Mouse (Mus musculus) liver, embryonic 12.5 days (tissue): ENCODE data around the gene Zfp281. TPM values are rescaled to one million over a fixed set of nuclear protein-coding genes. Genes with fewer than 3 reads are reported as not detected.

Experiments
- ATAC-seq: fragments of 200-750 bp; cut with Nextera tagmentation; 2 replicates; pipeline ENCODE4 v1.8.0; 2017; ENCODE audit warnings: moderate number of reproducible peaks, mild to moderate bottlenecking, moderate library complexity
- H3K27ac ChIP-seq: fragments of 300-500 bp; sonication (generic); 2 replicates; pipeline ENCODE4 v1.5.1; 2016; ENCODE audit warnings: mild to moderate bottlenecking
- H3K27me3 ChIP-seq: fragments of 300-500 bp; sonication (generic); replicated peaks from 2 replicates; pipeline ENCODE4 v1.6.1; 2016; ENCODE audit warnings: mild to moderate bottlenecking, moderate library complexity
- H3K36me3 ChIP-seq: fragments of 300-500 bp; sonication (generic); 2 replicates; pipeline ENCODE4 v1.6.1; 2016; ENCODE audit warnings: mild to moderate bottlenecking, moderate library complexity
- H3K4me1 ChIP-seq: fragments of 300-500 bp; sonication (generic); 2 replicates; pipeline ENCODE4 v1.6.1; 2016
- H3K4me2 ChIP-seq: fragments of 300-500 bp; sonication (generic); 2 replicates; pipeline ENCODE4 v1.6.1; 2016; ENCODE audit warnings: mild to moderate bottlenecking, moderate library complexity
- H3K4me3 ChIP-seq: fragments of 300-500 bp; sonication (generic); 2 replicates; pipeline ENCODE4 v1.5.1; 2016; ENCODE audit warnings: mild to moderate bottlenecking, moderate library complexity
- H3K9ac ChIP-seq: fragments of 300-500 bp; sonication (generic); 2 replicates; pipeline ENCODE4 v1.6.1; 2016; ENCODE audit warnings: mild to moderate bottlenecking, moderate library complexity
- H3K9me3 ChIP-seq: fragments of 300-500 bp; sonication (generic); replicated peaks from 2 replicates; pipeline ENCODE4 v1.6.1; 2016; ENCODE audit warnings: mild to moderate bottlenecking, moderate library complexity
- WGBS: fragments of 180-500 bp; shearing (Covaris S2); methylation state at CpG from one replicate; pipeline ENCODE4 v1.1.7; 2016; ENCODE audit not compliant: insufficient replicate concordance; 5-methylcytosine and 5-hydroxymethylcytosine counted together
- polyA plus RNA-seq: library from polyadenylated mRNA; unstranded; fragments of >200 nt; fragmentation: Nextera tagmentation; extraction: Ambion mirVana; gene quantifications from 2 replicates; pipeline ENCODE4 v1.2.1, GENCODE M21; 2016

Zfp281 gene
- polyA plus RNA-seq, 1 experiment from 2014 or later = 11.9 TPM

DNA sequence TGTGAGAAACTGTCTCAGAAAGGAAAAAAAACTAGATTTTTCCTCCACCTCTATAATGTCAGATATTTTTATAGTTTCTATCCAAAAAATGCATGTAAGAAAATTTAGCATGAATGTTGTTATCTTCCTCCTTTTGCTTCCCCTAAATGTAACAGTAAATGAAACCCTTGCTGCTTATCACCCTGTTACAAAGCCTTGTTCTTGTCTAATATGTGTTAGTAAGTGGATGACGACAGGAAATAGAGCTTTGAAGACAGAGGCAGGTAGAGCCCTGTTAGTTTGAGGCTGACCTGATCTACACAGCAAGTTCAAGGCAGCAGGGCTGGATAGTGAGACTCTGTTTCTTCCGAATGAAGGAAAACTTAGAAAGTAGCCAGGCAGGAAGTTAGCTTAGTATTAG, 14.5 kb downstream of the Zfp281 start:
- Histone ChIP-seq H3K36me3 (no peaks in the 10 kb centered on the region), H3K27me3 (no peaks in the 10 kb centered on the region), H3K27ac (no peak overlapping the region), H3K4me2 (no peak overlapping the region), H3K4me3 (no peak overlapping the region), H3K4me1 (peaks cover 22% of the 10 kb centered on the region), H3K9ac (no peak overlapping the region), H3K9me3 (no peaks in the 10 kb centered on the region)
- WGBS = 51% methylated on average over 2 of the region's 2 CpGs
- ATAC-seq = no peak

DNA sequence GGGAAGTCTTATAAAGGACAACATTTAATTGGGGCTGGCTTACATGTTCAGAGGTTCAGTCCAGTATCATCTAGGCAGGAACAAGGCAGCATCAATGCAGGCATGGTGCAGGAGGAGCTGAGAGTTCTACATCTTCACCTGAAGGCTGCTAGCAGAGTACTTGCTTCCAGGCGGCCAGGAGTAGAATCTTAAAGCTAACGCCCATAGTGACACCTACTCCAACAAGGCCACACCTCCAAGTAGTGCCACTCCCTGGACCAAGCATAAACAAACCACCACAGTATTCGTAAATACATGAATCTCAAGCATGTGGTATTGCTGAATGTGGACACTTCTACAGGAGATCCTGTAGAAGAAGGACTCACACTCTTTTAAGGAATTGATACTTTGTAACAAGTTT, 18.0 kb downstream of the Zfp281 start:
- Histone ChIP-seq H3K27ac (no peak overlapping the region), H3K36me3 (no peaks in the 10 kb centered on the region), H3K9me3 (no peaks in the 10 kb centered on the region), H3K27me3 (no peaks in the 10 kb centered on the region), H3K9ac (no peak overlapping the region), H3K4me2 (no peak overlapping the region), H3K4me1 (peaks cover 12% of the 10 kb centered on the region), H3K4me3 (no peak overlapping the region)
- WGBS = 61% methylated on average over 3 of the region's 3 CpGs
- no peak for ATAC-seq

DNA sequence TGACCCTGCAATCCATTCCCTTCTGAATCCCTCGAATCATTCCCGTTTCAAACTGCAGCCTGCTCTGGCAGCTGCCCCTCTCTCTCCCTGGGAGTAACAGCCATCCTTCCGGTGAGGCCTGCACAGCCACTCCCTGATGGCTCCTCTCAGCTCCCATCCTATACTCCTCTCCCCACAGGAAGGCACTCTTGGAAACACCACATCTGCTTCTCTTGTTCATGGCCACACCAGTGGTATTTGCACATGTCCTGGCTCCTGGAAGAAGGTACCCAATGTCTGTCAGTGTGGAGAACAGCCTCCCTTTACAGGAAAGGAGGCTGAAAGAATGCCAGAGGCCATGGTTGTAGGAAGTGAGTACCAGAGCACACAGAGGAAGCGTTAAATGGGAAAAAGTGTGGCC, 19.8 kb downstream of the Zfp281 start:
- no peaks in the 10 kb centered on the region for H3K27me3 ChIP-seq
- H3K9ac ChIP-seq = no peak overlapping the region
- H3K27ac ChIP-seq = no peak overlapping the region
- 45% methylated on average over 4 of the region's 4 CpGs for WGBS
- H3K36me3 ChIP-seq = no peaks in the 10 kb centered on the region
- no peak for ATAC-seq
- H3K9me3 ChIP-seq = no peaks in the 10 kb centered on the region
- H3K4me2 ChIP-seq = no peak overlapping the region
- H3K4me1 ChIP-seq = peaks cover 4% of the 10 kb centered on the region; the same call in 1 of the 2 replicates
- no peak overlapping the region for H3K4me3 ChIP-seq

DNA sequence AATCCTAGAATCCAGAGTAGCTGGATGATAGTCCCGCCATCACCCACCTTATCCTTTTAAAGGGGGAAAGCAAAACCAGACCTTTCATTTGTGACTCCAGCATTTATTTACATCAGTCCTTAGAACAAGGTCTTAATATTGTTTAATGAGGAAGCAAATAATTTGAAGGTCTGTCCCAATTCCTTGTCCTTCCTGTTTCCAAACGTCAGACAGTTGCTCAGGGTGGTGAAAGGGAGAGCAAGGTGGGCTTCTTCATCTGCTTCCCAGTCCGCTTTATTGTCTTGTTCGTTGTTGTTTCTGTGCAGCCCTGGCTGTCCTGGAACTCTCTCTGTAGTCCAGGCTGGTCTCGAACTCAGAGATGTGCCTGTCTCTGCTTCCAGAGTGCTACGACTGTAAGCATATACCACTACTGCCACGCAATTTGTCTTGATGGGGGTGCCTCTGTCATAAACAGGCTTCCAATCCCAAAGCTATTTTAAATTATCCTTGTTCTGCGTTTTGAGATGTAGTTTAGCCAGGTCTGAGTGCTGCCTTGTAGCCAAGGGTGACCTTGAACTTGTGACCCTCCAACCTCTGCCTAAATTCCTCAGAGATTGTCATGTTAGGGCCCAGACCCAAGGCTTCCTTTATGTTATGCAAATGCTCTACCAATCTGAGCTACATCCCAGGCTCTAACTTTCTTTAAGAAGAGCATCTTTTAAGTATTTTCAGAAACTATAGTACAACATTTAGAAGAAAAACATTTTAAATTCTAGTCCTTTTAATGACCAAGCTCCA, 21.3 kb downstream of the Zfp281 start:
- no peak overlapping the region for H3K9ac ChIP-seq
- no peak overlapping the region for H3K27ac ChIP-seq
- no peak overlapping the region for H3K4me3 ChIP-seq
- no peaks in the 10 kb centered on the region for H3K9me3 ChIP-seq
- H3K36me3 ChIP-seq = no peaks in the 10 kb centered on the region
- no peak overlapping the region for H3K4me2 ChIP-seq
- H3K27me3 ChIP-seq = no peaks in the 10 kb centered on the region
- H3K4me1 ChIP-seq = 0 out of 2 replicates have a peak, but pooled peaks cover 3% of the 10 kb centered on the region
- no peak for ATAC-seq
- WGBS = 73% methylated on average over 8 of the region's 8 CpGs

DNA sequence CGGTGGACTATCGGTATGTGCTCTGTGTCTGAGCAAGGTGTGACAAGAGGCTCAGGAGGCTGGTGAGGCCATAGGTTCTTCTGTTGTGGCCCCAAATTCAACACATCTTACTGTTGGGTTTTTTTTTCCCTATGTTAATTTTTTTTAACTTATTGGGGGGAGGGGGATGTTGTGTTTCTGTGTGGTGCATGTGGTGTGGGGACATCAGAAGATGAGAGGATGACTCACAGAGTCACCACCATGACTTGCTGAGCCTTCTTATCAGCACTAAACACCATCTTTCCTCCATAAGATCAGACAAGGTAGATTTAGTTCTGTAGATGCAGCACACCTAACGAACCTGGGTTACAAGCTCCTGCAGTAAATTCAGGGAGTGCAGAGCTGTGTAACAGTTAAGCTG, 27.4 kb downstream of the Zfp281 start:
- WGBS = 77% methylated on average over 3 of the region's 3 CpGs

DNA sequence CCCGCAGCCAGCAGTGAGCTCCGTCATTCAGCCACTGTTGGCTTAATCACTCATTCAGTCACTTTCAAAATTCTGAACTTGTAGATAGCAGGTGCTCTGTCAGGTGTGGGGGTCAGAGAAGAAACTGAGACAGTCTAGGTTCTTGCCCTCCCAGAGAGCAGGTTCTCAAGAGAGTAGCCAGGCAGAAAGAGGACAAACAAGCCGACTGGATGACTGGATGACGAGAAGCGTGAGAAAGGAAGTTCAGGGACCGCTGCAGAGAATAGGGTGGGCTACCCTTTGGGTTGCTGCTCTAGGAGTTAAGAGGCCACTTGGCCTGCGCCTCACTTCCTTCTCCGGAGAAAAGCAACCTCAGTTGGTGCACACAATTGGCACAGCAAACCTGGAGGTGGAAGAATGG, 28.8 kb downstream of the Zfp281 start:
- H3K9ac ChIP-seq = no peak overlapping the region

More for the DNA sequence above, 27.4 kb downstream of the Zfp281 start:
- Histone ChIP-seq H3K4me2 (no peak overlapping the region), H3K4me3 (no peak overlapping the region), H3K9ac (no peak overlapping the region), H3K36me3 (no peaks in the 10 kb centered on the region), H3K27ac (no peak overlapping the region), H3K9me3 (no peaks in the 10 kb centered on the region), H3K27me3 (no peaks in the 10 kb centered on the region), H3K4me1 (no peaks in the 10 kb centered on the region)
- ATAC-seq = no peak

DNA sequence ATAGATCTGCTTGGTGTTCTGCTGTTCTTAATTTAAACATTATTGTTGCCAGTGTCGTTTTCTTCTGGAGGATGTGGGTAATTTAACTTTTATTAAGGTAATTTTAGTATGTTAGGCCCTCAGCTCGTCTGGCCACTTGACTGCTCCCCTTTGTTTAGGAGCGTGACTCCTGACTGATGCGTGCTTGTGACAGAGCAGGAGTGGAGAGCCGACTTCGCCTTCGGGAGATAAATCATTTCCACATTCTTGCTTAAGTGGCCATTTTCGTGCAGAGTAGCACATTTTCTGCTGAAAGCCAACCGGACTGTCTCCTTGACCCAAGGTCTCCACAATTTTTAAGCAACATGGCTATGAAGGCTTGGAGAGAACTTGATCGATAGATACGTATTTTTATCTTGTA, 29.7 kb downstream of the Zfp281 start:
- Histone ChIP-seq H3K27ac (no peak overlapping the region), H3K9me3 (no peaks in the 10 kb centered on the region), H3K9ac (no peak overlapping the region), H3K4me3 (no peak overlapping the region), H3K27me3 (no peaks in the 10 kb centered on the region), H3K4me1 (peaks cover 1% of the 10 kb centered on the region; the same call in 1 of the 2 replicates), H3K36me3 (no peaks in the 10 kb centered on the region), H3K4me2 (no peak overlapping the region)
- WGBS = 71% methylated on average over 11 of the region's 11 CpGs
- no peak for ATAC-seq

More for the DNA sequence above, 28.8 kb downstream of the Zfp281 start:
- no peaks in the 10 kb centered on the region for H3K4me1 ChIP-seq
- H3K27me3 ChIP-seq = no peaks in the 10 kb centered on the region
- no peaks in the 10 kb centered on the region for H3K9me3 ChIP-seq
- H3K4me3 ChIP-seq = no peak overlapping the region
- 67% methylated on average over 8 of the region's 8 CpGs for WGBS
- no peaks in the 10 kb centered on the region for H3K36me3 ChIP-seq
- ATAC-seq = no peak
- no peak overlapping the region for H3K27ac ChIP-seq
- H3K4me2 ChIP-seq = no peak overlapping the region

DNA sequence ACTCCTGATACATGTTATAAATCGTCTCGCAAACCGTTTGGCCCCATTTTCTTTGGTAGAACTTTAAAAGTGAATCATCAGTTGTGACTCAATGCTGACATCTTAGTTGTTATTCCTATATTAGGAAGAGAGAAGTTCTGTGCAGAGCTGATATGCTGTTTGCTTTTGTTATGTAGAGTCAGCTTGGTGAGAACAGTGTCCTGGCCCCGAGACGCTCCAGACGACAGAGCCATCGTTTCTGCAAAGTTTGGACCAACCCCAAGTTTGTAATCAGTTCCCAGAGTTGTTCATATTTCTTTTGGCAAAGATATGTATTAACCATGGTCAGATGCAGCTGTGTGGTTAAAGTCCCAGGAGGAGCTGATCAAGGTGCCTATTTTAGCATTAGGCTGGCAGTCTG, 31.9 kb downstream of the Zfp281 start:
- H3K36me3 ChIP-seq = no peaks in the 10 kb centered on the region
- no peak overlapping the region for H3K27ac ChIP-seq
- no peak overlapping the region for H3K4me2 ChIP-seq
- no peak overlapping the region for H3K4me3 ChIP-seq
- no peaks in the 10 kb centered on the region for H3K27me3 ChIP-seq
- H3K9ac ChIP-seq = no peak overlapping the region
- no peak for ATAC-seq
- 74% methylated on average over 7 of the region's 7 CpGs for WGBS
- peaks cover 8% of the 10 kb centered on the region; the same call in 1 of the 2 replicates for H3K4me1 ChIP-seq
- no peaks in the 10 kb centered on the region for H3K9me3 ChIP-seq

DNA sequence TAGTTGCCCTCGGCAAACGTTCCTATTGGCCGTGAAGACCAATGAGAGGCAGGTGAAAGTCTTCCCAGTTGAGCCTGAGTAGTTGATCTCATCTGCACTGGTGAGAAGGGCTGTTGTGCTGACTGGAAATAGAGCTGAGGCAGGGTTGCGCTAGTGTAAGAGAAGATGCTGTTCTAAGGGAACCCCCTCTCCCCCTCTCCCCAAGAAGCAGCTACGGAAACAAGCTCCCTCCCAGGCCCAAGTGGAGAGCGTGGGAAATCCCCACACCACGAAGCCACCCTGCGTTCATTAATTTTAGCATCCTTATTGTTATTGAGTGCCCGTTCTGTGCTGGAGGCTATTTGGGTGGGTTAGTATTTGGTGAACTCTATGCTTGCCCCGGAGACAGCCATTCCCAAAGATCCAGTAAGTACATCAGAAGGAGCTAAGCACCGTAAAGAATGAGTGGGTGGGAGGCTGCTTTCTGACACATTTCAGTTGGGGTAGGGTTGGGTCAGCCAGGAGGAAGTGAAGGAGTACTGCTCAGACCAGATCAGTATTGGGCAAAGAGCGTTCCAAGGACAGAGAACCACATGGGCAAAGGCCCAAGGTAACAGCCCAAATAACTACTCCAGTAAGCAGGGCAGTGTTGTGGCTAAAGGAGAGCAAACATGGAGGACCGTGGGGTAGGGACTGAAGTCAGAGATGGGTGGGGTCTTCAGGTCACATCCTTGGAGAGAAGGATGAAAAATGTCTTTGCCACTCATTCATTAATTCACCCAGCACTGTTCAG, 33.9 kb downstream of the Zfp281 start:
- 79% methylated on average over 13 of the region's 13 CpGs for WGBS
- no peak overlapping the region for H3K4me3 ChIP-seq
- H3K9me3 ChIP-seq = no peaks in the 10 kb centered on the region
- no peaks in the 10 kb centered on the region for H3K36me3 ChIP-seq
- no peaks in the 10 kb centered on the region for H3K27me3 ChIP-seq
- no peak for ATAC-seq
- no peak overlapping the region for H3K9ac ChIP-seq
- peaks cover 8% of the 10 kb centered on the region; the same call in 1 of the 2 replicates for H3K4me1 ChIP-seq
- no peak overlapping the region for H3K4me2 ChIP-seq
- no peak overlapping the region for H3K27ac ChIP-seq

DNA sequence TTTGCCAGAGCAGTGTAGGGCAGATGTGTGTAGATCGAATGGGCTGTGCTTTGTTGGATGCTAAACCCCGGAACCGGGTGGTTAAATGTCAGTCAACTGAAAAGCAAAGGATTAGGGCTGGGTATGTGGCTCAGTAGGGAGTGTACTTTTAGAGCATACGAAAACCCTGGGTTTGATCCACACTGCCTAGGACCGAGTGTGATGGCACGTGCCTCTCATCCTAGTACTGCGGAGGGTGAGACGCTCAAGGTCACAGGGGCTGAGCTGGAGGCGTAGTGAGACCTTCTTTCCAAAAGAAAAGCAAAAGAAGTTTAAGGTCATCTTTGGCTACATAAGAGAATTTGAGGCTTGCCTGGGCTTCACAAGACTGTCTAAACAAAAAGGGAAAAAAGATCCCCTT, 34.6 kb downstream of the Zfp281 start:
- Histone ChIP-seq H3K4me2 (no peak overlapping the region), H3K9me3 (no peaks in the 10 kb centered on the region), H3K4me1 (peaks cover 8% of the 10 kb centered on the region; the same call in 1 of the 2 replicates), H3K36me3 (no peaks in the 10 kb centered on the region), H3K27ac (no peak overlapping the region), H3K27me3 (no peaks in the 10 kb centered on the region), H3K9ac (no peak overlapping the region), H3K4me3 (no peak overlapping the region)
- 80% methylated on average over 9 of the region's 9 CpGs for WGBS
- no peak; the same call in 1 of the 2 replicates for ATAC-seq

DNA sequence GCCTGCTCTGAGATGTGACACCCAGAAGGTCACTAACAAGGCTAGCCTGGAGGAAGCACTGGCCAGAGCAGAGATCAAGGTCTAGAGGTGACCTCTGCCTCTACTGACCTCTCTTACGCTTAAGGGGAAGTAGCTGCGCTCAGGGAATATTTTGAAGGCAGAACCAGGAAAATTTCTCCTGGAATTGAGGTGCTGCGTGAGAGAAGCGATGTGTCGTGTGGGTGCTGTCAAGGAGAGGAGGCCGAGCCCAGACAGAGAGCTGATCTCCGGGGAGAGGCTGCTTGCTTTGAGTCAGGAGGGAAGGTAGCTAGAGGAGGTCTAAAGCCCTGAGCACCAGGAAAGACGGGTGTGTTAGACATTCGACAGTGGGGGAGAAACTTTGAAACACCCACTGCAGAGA, 35.2 kb downstream of the Zfp281 start:
- no peaks in the 10 kb centered on the region for H3K36me3 ChIP-seq
- no peaks in the 10 kb centered on the region for H3K9me3 ChIP-seq
- H3K9ac ChIP-seq = no peak overlapping the region
- no peak overlapping the region for H3K4me2 ChIP-seq
- WGBS = 65% methylated on average over 9 of the region's 9 CpGs
- H3K27me3 ChIP-seq = no peaks in the 10 kb centered on the region
- H3K4me3 ChIP-seq = no peak overlapping the region
- no peak for ATAC-seq
- H3K4me1 ChIP-seq = peaks cover 8% of the 10 kb centered on the region; the same call in 1 of the 2 replicates
- H3K27ac ChIP-seq = no peak overlapping the region

DNA sequence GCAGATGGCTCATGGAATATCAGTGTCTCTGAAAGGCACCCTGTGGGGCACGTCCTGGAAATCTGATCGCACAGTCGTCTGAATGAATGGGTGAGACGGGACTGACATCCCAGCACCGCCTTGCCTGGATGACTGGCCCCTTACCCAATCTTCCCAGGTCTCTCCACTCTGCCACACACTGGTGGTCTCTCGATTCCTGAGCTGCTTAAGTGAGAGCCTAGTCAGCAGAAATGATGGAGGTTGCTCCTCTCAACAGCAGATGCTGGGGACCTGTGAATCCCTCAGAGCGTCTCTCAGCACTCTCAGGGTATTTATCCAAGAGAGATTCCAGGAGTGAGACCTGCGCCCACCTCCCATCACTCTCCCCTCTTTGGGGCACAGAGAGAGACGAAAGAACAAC, 36.8 kb downstream of the Zfp281 start:
- WGBS = 53% methylated on average over 9 of the region's 9 CpGs
- H3K9ac ChIP-seq = no peak overlapping the region
- ATAC-seq = no peak
- H3K4me3 ChIP-seq = no peak overlapping the region
- H3K27me3 ChIP-seq = no peaks in the 10 kb centered on the region
- peak overlapping the region; percentile 31 for H3K27ac ChIP-seq
- H3K36me3 ChIP-seq = no peaks in the 10 kb centered on the region
- peaks cover 12% of the 10 kb centered on the region for H3K4me1 ChIP-seq
- no peaks in the 10 kb centered on the region for H3K9me3 ChIP-seq
- H3K4me2 ChIP-seq = no peak overlapping the region
